In the genomic region with DNA sequence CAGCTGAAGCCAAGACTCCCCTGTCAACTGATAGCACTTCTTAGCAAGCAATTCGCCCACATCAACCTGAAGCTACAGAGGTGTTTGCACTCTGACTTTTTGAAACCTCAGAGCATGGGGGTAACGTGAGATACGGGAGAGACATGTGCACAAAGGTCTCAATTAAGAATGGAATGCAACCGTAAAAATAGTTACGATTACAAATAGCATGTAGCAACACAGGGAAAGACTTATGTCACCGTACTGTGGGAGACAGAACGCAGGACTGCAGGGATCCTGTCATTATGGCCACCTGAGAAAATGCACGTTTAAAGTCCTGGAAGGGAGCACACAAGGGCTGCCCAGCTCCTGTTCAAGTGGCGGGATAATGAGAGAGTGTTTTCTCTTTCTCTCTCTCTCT, we compare ENCODE assay signal across 16 mouse cellular contexts.
"Had no signal": no experiment of that assay in that cellular context is flagged by ENCODE, and none has a peak within 500 bp of the region (broad histone marks: within the 10 kb centered on the region; RNA-seq: fewer than 3 reads in every experiment).

No protein-coding gene starts in this region.

- ATAC-seq: liver, postnatal 0 days; lung, postnatal 0 days; midbrain, embryonic 16.5 days had no signal

- H3K4me2 ChIP-seq: lung, embryonic 15.5 days; midbrain, embryonic 12.5 days; neural tube, embryonic 12.5 days had no signal

- H3K9me3 ChIP-seq: lung, embryonic 15.5 days; megakaryocyte, embryonic 14.5 days; midbrain, embryonic 12.5 days; neural tube, embryonic 12.5 days had no signal

- H3K27me3 ChIP-seq: lung, embryonic 15.5 days; midbrain, embryonic 12.5 days; neural tube, embryonic 12.5 days had no signal

- DNase-seq: liver, postnatal 0 days; lung, adult 2 months; lung, postnatal 14 days; lung, postnatal 36 days; midbrain, embryonic 14.5 days; right cerebral cortex, postnatal 14 days; thymus, adult 18-20 months; thymus, postnatal 14 days; thymus, postnatal 36 days had no signal

- H3K4me1 ChIP-seq: megakaryocyte, embryonic 14.5 days; midbrain, embryonic 12.5 days had no signal

- H3K9ac ChIP-seq: liver, postnatal 0 days; lung, embryonic 15.5 days; midbrain, embryonic 12.5 days; neural tube, embryonic 12.5 days had no signal

- H3K4me3 ChIP-seq: lung, embryonic 15.5 days; megakaryocyte, embryonic 14.5 days; midbrain, embryonic 12.5 days; neural tube, embryonic 12.5 days had no signal

- H3K36me3 ChIP-seq: lung, embryonic 15.5 days; midbrain, embryonic 12.5 days; neural tube, embryonic 12.5 days had no signal

- H3K27ac ChIP-seq: lung, embryonic 15.5 days; macrophage; midbrain, embryonic 12.5 days; neural tube, embryonic 12.5 days had no signal
